ENCODE assay signal across 8 mouse cellular contexts in genomic region chr8:69774503-69775148, GRCm38 (mm10). TPM values are rescaled to one million over a fixed set of nuclear protein-coding genes. Genes with fewer than 3 reads are reported as not detected.
A peak's percentile ranks its signal among the peaks of the same experiment; 100 is the strongest.
DNase-seq lines count a peak whose midpoint lies in the region; ATAC-seq lines count a peak whose summit lies in the region.

TSS of gene Gm20422 (minus strand) at chr8:69774886.

- intact Hi-C loops in gastrocnemius, postnatal 14 days (cut with DNase I; ENCODE audit: low total_unique reads), result no loop called here
- intact Hi-C loops in left cerebral cortex, postnatal 10 days (cut with DNase I), result no loop called here

- peak; percentile 92 to 96 for DNase-seq in adrenal gland, adult (ENCODE audit: inconsistent age in 2 of 2, low spot score in 1 of 2)
- DNase-seq in embryo, embryonic 10.5 days (ENCODE audit: low spot score), result peak; percentile 99
- peak; percentile 87 for DNase-seq in gastrocnemius, postnatal 14 days
- peak; percentile 93 to 94 for DNase-seq in left cerebral cortex, postnatal 10 days (ENCODE audit: extremely low spot score in 1 of 2, low spot score in 2 of 2)
- DNase-seq in right cerebral cortex, postnatal 25 days, result peak; percentile 89
- DNase-seq in urinary bladder, postnatal 4 days (ENCODE audit: low spot score in 2 of 2), result peak; percentile 84

- peak; percentile 99 for ATAC-seq in inflammation-experienced regulatory T-cells, adult 6 months
- peak; percentile 100 for ATAC-seq in megakaryocyte-erythroid progenitor cell, adult 5-6 weeks (replicated peaks; ENCODE audit: low FRiP score, low TSS enrichment, poor library complexity, severe bottlenecking)

RNA-seq across cellular contexts. Expression of gene Gm20422, which starts in this region (rescaled TPM):
- 1 to 10 TPM; 2.6 to 2.7 TPM for total RNA-seq in gastrocnemius, postnatal 14 days (2021)
- polyA plus RNA-seq in inflammation-experienced regulatory T-cells, adult 6 months (2017; shearing (Covaris generic)), result 1 to 10 TPM in 2 of 3 experiments, under 1 TPM in 1; 0.96 to 2.6 (median 1.4) TPM
- total RNA-seq in left cerebral cortex, postnatal 10 days (2021), result 1 to 10 TPM in 1 of 2 experiments, not detected in 1; 2.8 TPM
- 1.3 TPM in 1 of 2 replicates, not detected in the other for total RNA-seq in megakaryocyte-erythroid progenitor cell, adult 5-6 weeks (2014; fragmentation: Nextera tagmentation)
- not detected in 2 replicates for total RNA-seq in megakaryocyte-erythroid progenitor cell, adult 5-6 weeks (2017)

Comparison
In these comparisons a context has a peak if more than half of its experiments do, and no peak if none do; other contexts are left out.
1. Peak in every context shown above with its lines: DNase-seq and ATAC-seq.